Mouse (Mus musculus) thymus, postnatal 0 days (tissue): ENCODE results near the gene Kcnh2. TPM values are rescaled to one million over a fixed set of nuclear protein-coding genes. Genes with fewer than 3 reads are reported as not detected.

ENCODE experiments used
- DNase-seq: peaks from one replicate; pipeline ENCODE4 v3.0.0-alpha.2; 2015; ENCODE audit warnings: low spot score
- polyA plus RNA-seq: library from polyadenylated mRNA; unstranded; fragments of >200 nt; fragmentation: Nextera tagmentation; extraction: Ambion mirVana; gene quantifications from 2 replicates; pipeline ENCODE4 v1.2.1, GENCODE M21; 2015

The Kcnh2 gene
- polyA plus RNA-seq, 1 experiment from 2014 or later = 7.2 TPM

DNA sequence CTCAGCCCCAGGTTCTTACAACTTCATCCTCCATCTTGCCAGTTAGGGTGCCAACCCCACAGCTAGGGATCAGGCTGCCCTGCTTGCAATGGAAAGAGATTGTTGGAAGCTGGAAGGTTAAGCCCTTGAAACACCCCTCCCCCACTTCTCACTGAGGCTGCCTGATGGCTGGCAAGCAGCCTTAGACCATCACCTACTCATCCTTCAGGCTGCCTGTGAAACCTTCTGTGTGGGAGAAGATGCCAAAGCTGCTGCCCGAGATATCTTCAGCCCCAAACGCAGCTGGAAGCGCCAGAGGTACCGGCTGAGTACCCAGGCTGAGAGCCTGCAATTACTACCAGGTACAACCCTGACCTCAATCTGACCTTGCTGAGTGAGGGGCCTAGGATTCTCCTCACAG, 28.1 kb upstream of the Kcnh2 start:
- DNase-seq = no peak

DNA sequence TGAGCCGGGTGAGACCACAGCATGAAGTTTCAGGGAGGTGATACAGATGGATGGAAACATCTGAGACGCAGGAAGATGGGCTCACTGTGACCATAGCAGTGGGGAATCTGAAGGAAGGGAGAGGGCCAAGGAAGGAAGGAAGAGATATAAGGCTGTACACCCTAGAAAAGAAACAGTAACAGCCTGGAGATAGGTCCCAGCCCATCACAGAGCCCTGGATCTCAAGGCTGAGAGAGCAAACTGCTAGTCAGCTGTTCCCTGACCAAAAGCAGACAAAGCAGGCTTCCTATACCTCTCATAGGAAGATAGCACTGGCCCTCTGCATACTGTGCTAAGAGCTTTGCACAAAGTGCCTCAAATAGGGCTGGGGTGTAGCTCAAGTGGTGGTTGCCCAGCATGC, 27.3 kb upstream of the Kcnh2 start:
- DNase-seq = no peak

DNA sequence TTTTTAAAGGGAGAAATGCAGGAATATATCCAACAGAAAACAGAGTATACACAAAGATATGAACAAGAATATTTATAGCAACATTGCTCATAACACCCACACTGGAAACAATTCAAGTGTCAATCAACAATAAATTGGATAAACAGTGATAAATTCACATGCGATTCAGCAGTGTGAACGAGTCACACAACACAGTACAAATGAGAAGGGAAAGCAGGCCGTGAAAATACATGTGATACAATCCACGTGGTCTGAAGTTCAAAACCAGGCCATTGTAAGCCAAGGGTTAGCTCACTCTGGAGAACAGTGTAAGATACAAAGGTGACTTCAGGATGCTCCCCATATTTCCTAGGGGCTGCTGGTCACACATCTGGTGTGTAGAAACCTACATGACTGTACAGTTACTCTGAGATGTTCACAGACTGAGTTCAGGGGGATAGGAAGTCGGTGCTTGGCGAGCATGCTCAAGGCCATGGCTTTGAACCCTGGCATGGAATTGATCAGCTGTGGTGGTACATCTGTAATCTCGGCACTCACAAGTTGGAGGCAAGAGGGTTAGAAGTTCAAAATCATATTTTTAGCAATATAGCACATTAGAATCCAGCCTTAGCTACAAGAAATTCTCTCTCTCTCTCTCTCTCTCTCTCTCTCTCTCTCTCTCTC, 23.4 kb upstream of the Kcnh2 start:
- no peak for DNase-seq

DNA sequence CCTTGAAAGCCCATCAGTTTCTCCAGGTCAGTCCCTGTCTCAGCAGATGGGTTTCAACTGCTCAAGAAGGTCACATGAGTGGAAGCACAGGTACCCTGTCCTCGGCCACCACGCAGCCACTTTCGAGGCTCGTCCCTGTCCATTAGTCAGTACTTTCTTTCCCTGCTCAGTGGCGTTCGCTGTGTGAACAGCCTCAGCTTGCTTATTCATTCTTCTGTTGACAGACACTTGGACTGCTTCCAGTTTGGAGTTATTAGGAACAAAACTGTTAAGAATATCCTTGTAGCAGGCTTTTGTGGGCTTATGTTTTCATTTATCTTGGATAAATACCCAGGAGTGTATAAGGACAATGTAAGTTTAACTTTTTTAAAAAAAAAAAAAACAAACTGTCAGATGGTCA, 22.8 kb upstream of the Kcnh2 start:
- no peak for DNase-seq

DNA sequence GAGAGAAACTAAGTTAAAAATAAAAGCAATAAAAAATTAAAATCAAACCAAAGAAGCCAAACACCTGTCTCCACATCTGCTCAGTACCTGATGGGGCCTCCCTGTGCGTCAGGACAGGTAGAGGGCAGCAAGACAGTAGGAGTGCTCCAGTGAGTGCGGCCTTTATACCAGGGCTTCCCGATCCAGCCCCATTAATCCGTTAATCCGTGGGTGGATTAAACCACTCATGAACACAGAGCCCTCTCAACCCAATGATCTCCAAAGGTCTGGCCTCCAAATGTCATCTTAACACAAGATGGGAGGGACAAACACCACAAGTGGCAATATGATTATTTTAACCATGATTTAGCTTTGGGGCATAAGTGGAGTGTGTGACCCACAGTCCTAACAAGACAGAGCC, 22.4 kb upstream of the Kcnh2 start:
- no peak for DNase-seq

DNA sequence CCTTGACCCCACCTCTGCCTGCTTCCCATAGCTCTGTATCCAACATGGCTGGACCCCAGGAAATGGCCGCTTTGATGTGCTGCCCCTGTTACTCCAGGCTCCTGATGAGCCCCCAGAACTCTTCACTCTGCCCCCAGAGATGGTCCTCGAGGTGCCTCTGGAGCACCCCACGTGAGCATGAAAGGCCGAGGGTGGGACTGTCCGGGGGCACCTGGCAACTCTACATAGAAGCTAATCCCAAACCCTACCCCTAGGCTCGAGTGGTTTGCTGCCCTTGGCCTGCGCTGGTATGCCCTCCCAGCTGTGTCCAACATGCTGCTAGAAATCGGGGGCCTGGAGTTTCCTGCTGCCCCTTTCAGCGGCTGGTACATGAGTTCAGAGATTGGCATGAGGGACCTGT, 18.4 kb upstream of the Kcnh2 start:
- no peak for DNase-seq

DNA sequence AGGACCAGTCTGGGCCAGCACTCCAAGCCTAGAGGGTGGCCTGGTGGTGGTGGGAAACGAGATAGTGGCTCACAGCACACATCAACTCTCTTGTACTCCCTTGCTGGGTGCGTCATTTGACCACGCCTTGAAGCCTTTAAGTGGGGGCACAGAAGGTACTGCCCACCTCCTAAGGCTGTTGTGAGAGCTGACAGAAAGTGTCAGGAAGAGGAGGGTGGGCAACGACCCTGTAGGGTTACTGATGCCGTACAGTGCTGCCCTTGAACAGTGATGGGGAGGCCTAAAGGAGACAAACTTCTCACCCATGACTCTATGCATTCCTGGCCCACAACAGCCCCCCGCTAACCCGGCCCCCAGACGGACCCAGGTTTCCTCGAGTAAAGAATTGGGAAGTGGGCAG, 15.0 kb upstream of the Kcnh2 start:
- no peak for DNase-seq

DNA sequence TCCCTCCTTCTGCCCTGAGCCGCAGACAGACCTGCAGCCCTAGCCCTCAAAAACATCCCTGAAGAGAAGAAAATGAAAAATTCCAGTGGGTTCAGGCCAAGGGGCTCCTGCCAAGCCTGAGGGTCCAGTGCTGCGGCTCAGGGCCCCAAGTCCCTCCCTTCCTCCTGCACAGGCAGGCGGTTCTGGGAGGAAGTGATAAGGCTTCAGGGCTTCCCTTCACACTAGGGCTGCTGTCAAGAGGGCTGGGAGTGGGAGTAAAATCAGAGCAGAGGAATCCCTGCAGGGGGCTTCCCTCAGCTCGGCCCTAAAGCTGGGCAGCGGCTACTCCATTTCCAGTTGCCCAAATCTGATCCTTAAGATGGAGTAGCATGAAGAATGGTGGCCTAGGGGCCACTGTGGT, 14.1 kb upstream of the Kcnh2 start:
- DNase-seq = no peak

DNA sequence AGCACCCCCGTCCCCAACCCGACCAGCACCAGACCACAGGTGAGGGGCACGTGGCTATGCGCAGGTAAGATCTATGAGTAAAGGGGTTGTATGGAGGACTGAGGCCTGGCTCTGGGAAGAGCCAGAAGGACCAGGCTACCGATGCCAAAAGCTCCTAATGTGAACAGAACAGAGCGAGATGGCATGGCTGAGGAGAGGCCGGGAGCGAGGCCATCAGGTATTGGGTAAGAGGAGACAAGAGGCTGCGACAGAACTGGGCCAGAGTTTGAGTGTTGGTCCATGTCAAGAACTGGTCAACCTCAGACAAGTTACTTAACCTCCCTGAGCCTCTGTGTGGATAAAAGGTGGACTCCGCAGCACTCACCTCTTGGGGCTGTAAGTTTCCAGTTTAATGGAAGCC, 13.6 kb upstream of the Kcnh2 start:
- no peak for DNase-seq

DNA sequence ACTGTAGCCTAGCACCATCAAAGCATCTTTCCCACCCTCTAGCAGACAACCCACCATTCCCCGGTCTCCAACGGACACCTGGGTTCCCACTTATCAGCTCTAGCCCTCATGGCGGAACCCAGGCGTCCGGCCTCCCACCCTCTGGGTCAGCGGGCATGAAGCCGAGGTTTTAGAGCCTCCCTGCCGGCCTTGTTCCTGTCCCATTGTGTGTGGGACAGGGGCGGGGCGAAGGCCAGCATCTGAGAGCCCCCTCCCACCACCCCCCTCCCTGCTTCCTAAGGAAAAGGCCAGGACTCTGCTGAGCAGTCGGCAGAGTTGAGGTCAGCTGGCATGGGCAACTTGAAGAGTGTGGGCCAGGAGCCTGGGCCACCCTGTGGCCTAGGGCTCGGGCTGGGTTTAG, 13.1 kb upstream of the Kcnh2 start, which contains the start of gene Nos3:
TSS of gene Nos3 (plus strand) at position 303 of the 400 bp plus-strand sequence.
- DNase-seq = no peak

DNA sequence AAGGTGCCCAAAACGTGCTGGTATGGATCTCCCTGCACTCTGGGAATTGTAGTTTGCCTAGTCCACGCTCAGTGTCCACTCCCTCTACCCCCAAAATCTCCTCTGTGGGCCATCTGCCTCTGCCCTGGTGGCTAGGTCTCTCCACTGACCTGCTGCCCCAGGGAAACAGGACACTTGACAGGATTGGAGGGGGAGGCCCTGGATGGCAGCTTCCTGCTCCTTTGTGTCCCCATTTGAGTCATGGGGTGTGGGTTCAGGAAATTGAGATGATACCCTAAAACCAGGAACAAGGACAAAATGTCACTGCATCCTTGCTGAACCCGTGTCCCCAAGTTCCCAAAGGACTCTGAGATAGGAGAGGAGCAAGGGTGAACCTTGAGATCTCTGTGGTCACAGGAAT, 12.7 kb upstream of the Kcnh2 start:
- DNase-seq = no peak

DNA sequence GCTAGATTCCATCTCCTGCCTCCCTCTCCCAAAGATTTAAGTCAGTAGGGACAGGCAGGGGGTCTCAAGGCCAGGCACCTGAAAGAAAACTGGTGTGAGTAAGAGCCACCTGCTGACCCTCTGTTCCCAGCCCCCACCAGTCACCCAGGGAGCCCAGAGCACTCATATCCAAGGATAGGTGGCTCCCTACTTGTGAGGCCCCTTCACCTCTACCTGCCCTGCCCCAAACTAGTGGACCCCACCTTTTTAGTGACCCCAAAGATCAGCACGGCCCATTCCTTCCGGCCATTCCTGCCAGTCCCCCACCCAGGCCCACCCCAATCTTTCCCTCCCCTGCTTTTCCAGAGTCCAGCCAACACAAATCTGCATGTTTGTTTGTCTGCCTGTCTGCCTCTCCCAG, 12.1 kb upstream of the Kcnh2 start:
- no peak for DNase-seq

DNA sequence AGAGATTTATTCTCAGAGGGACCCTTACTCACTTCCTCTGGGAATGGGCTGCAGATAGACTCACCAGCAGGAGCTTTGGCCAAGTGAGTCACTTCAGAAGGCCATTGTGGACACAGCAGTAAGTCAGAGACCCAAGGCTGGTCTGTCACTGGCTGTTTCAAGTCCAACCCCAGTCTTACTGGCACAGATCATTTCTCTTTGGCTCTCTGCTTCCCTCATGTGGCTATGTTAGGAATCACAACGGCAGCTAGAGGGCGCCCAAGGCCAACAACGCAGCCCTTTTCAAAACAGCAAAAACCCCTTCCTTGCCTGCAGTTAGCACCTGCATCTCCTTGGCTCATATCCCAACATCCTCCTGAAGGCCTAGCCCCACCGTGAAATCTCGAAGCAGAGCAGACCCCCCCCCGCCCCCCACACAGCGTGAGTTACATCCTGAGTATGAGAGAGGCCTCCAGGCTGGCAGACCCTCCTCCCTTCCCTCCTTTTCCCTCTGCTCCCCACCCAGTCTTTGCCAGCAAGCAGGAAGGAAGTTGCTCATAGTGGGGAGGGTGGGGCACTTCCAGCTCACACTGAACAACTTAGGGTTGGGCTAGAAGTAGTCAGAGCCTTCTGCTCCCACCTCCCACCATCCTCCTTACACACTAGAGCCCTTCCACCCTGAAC, 9.5 kb upstream of the Kcnh2 start:
- DNase-seq = peak; percentile 90

DNA sequence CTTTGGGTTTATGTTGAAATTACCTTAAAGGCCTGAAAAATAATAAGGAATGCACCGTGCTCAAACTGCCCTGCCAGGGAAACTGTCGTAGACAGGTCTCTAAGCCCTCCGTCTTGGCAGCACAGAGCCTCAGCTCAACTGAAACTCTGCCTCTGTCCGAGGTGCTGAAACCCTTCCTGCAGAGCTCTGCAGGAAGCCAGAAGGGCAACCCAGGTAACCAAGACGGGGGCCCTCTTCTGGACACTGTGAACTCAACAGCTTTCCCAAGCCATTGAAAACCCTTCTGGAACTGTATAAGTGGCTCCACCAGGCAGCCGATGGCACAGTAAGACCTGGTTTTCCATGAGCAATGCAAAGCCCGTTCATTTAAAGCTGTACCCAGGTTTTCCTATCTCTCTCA, 6.1 kb upstream of the Kcnh2 start:
- DNase-seq = peak; percentile 94

DNA sequence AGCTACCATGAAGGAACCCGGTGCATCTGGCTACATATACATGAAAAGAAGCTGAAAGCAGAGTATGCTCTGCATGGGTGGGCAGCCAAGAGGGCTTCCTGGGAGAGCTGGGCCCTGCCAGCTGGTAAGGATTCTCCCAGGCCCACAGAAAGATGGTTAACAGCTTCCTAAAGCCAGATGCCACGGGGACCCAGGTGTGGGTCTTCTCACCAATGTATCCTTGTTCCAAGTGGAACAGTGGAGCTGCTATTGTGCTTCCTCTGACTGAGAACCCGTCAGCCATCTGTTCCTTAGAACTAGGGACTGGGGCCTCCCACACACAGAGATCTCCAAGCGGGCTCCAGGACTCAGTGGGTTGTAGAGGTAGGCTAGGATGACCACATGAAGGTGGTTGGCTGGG, 5.4 kb upstream of the Kcnh2 start:
- no peak for DNase-seq

DNA sequence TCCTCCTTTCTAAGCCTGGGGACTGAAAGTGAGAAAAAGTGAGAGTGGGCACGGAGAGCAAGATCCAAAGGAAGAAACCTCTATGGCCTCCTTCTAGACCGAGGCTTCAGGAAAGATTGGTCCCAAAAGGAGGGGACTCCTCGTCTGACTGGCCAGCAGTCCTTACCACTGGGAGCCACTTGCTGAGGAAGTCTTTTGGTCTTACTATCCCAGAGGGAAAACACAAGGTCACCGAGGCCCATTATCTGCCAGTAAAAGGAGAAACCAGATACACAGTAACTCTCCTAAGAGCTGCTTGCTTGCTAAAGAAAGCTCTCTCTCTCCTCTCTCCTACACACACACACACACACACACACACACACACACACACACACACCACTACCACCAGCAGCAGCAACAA, 1.9 kb upstream of the Kcnh2 start:
- DNase-seq = no peak

DNA sequence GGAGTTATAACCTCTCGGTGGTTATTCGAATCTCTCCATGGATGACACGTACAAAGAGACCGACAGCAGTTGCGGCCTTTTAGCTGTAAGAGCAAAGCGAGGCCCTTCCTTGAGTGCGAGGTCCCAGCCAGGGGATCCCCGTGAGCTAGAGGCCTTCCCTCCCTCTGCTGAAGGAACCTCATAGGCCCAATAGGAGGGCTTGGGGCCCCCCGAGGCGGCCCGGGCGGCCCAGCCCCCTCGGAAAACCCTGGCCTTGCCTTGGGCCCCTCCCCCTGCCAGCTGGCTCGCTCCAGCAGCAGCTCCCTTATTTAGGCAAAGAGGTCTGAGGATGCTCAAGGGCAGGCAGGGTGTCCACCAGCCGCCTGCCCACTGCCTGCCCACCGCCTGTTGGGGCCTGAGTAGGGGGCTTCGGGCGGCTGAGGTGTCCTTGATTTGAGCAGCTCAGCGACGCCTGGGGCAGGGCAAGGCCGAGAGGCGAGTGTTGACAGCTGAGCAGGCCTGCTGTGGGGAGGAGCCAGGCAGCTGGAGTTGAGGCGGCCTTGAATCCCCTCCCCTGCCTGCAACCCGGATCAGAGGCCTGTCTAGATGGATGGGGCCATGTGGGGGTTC, 951 bp upstream of the Kcnh2 start:
- DNase-seq = peak; percentile 70

DNA sequence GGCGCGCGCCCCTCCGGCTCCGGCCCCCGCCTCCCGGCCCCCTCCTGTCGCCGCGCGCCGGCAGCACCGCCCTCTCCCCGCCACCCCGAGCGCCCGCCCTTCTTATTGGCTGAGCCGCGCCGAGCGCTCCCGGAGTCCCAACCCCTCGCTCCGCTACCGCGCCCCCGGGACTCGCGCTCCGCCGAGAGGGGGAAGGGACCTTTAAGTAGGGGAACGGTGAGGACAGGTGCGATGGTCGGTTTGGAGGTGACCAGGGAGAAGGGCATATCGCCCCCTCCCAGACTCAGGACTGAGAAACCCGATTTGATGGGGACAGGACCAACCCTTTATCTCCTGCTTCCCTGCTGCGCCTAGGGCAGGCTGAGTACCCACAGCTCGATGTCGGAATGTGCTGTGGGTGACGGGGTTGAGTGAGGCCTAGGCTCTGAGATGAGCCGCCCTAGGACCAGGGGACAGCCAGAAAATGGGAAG, 332 bp upstream of the Kcnh2 start:
- DNase-seq = peak; percentile 88

DNA sequence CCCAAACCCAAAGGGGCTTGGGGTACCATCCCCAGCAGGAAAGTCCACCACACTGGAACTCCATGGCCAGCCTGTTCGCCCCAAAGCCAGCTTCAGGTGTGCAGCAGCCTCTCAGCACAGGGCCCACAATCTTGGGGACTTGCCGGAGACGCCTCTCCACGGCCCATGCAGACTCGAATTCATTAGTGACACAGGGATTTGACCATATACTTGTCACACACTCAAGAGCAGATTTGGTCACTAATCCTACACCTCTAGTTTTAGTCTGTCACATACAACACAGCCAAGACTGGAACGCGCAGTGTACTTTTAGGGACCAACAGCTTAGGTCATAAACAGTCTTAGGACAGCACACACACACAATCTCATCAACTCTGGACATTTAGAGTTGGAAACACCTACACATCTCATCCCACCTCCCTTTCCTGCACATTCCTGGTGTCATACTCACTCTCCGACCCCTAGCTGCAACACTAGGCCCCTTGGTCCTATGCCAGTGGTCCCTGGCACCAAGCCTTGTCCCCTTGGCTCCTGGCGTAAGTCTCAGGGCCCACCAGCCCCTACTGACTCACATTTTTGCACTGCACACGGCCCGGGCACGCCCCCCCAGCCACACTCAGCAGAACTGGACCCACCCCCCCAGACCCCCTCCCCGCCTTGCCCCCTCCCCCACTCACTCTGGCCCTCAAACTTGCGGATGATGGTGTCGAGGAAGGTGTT, 713 bp downstream of the Kcnh2 start:
- no peak for DNase-seq

DNA sequence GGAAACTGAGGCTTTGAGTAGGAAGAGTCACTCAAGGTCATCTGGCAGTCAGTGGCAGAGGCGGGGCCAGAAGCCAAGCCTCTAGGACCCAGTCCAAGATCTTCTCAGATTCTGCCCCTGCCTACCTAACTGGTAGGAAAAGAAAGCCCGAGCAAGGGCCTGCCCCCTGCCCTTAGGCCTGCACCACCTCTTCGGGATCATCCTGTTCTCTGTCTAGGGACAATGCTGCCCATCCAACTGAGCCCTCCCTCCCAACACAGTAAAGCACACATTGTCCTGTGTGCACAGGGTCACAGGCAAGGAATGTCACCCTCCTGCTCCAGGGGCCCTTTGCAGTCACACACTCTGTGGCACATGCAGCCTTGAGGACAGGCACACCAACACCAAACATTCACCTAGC, 1.3 kb downstream of the Kcnh2 start:
- no peak for DNase-seq

DNA sequence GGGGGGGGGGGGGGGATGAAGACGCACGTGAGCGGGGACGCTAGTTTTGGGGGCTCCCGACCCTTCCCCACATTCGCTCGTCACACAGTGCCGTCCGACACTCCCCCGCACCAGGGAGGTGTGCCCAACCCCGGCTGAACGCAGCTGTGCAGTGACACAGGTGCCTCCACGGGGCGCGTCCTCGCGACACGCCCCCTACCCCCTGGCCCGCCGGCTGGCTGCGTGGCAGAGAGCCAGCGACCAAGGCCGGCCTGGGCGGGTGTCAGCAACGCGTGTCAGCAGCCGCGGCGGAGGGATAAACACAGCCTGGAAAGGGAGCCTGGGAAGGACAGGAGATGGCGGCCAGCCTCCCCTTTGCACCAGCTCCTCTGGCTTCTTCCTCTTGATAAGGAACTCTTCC, 2.9 kb downstream of the Kcnh2 start:
- DNase-seq = peak; percentile 73

DNA sequence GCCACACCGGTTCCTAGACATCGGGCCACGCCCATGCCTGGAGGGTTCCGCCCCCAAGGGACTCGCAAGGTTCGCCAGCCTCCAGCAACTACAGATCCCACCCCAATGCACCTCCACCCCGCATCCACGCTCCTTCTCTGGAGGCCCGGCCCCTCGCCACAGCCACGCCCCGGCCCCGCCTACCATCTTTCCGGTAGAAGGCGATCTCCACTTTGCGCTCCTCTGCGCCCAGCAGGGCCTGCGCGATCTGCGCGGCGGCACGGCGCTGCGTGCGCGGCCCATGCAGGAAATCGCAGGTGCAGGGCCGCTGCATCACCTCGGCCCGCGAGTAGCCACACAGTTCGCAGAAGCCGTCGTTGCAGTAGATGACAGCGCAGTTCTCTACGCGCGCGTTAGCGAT, 3.3 kb downstream of the Kcnh2 start:
- peak; percentile 95 for DNase-seq
